Mouse (Mus musculus) G1E (cell line): Measurements from ENCODE around the gene Dpagt1.

Experiments
- CTCF ChIP-seq: IDR thresholded peaks from 2 replicates; pipeline ENCODE4 v1.5.1; 2012; ENCODE audit warnings: low read depth, low read length, inconsistent platforms, mixed read lengths
- GATA1 ChIP-seq: IDR thresholded peaks from 2 replicates; pipeline ENCODE4 v1.6.1; 2012; ENCODE audit warnings: borderline replicate concordance, low read length, inconsistent platforms, mixed read lengths
- POLR2AphosphoS5 ChIP-seq: IDR thresholded peaks from 2 replicates; pipeline ENCODE4 v1.6.1; 2012; ENCODE audit warnings: low read depth, low read length, inconsistent platforms; ENCODE audit not compliant: insufficient replicate concordance
- TAL1 ChIP-seq: conservative IDR thresholded peaks from 2 replicates; pipeline ENCODE4 v1.6.1; 2012; ENCODE audit warnings: low read depth, low read length, inconsistent platforms, mixed read lengths

- no peak for TF ChIP-seq CTCF
- no peak for TF ChIP-seq GATA1
- no peak for TF ChIP-seq TAL1
- no peak for TF ChIP-seq POLR2AphosphoS5
These were observed 19.3 kb upstream of the Dpagt1 start for GRCm38 (mm10) chr9:44306532-44306931.
